Mouse (Mus musculus) thymus, adult 2 months (tissue): ENCODE measurements around the gene Dao. TPM values are rescaled to one million over a fixed set of nuclear protein-coding genes. Genes with fewer than 3 reads are reported as not detected.

Experiments
- DNase-seq: peaks from one replicate; pipeline ENCODE4 v3.0.0; 2021
- H3K27ac ChIP-seq: fragments of 200-500 bp; 2 replicates; pipeline ENCODE4 v1.5.1; 2012; ENCODE audit warnings: low read length, control low read depth; ENCODE audit not compliant: control insufficient read depth, insufficient read depth
- H3K27me3 ChIP-seq: fragments of 200-500 bp; 2 replicates; pipeline ENCODE4 v1.6.1; 2012; ENCODE audit warnings: mild to moderate bottlenecking, low read length, moderate library complexity, mixed read lengths; ENCODE audit not compliant: control insufficient read depth, insufficient read depth
- H3K36me3 ChIP-seq: fragments of 200-500 bp; 2 replicates; pipeline ENCODE4 v1.6.1; 2012; ENCODE audit warnings: mild to moderate bottlenecking, low read length, moderate library complexity; ENCODE audit not compliant: control insufficient read depth, insufficient read depth
- H3K4me1 ChIP-seq: fragments of 200-500 bp; replicated peaks from 2 replicates; pipeline ENCODE4 v1.6.1; 2012; ENCODE audit warnings: low read length; ENCODE audit not compliant: control insufficient read depth, insufficient read depth
- H3K4me3 ChIP-seq: fragments of 200-500 bp; 2 replicates; pipeline ENCODE4 v1.5.1; 2012; ENCODE audit warnings: mild to moderate bottlenecking, low read length, control low read depth, moderate library complexity; ENCODE audit not compliant: control insufficient read depth, insufficient read depth
- CTCF ChIP-seq: fragments of 200-500 bp; IDR thresholded peaks from 2 replicates; pipeline ENCODE4 v1.5.1; 2012; ENCODE audit warnings: mild to moderate bottlenecking, control low read depth, low read length, moderate library complexity, borderline replicate concordance; ENCODE audit not compliant: control insufficient read depth, poor library complexity, insufficient read depth; ENCODE audit errors: extremely low read depth
- POLR2A ChIP-seq: fragments of 200-500 bp; IDR thresholded peaks from 2 replicates; pipeline ENCODE4 v1.6.1; 2012; ENCODE audit warnings: mild to moderate bottlenecking, low read length, control low read depth, moderate library complexity; ENCODE audit not compliant: control insufficient read depth, poor library complexity, insufficient read depth; ENCODE audit errors: extremely low read depth
- WGBS: fragments of 180-500 bp; shearing (Covaris S2); methylation state at CpG from one replicate; pipeline ENCODE4 v1.1.7; 2018; 5-methylcytosine and 5-hydroxymethylcytosine counted together
- polyA plus RNA-seq: library from polyadenylated mRNA; depleted of rRNA; stranded (reverse); fragments of >200 nt; gene quantifications from 2 replicates; pipeline ENCODE4 v1.2.3, GENCODE M21; 2012; rRNA removed

Dao gene
- polyA plus RNA-seq, 1 experiment = 0.36 TPM

GRCm38 (mm10) chr5:114072262-114072661 lies 68.8 kb downstream of the Dao start:
- H3K36me3 ChIP-seq = no peaks in the 10 kb centered on the region
- no peak overlapping the region for H3K27ac ChIP-seq
- TF ChIP-seq POLR2A = no peak
- no peak for TF ChIP-seq CTCF
- DNase-seq = no peak
- H3K27me3 ChIP-seq = no peaks in the 10 kb centered on the region
- no peak overlapping the region for H3K4me3 ChIP-seq
- 66% methylated on average over 2 of the region's 2 CpGs for WGBS
- no peaks in the 10 kb centered on the region for H3K4me1 ChIP-seq

Other genes starting within 250 kb of the Dao start
- gene Sart3, start 231.2 kb upstream of the Dao start, polyA plus RNA-seq = 47.5 and 53.1 TPM in 2 replicates
- gene Iscu, start 231.0 kb upstream of the Dao start, polyA plus RNA-seq = 80.6 and 93.7 TPM in 2 replicates
- gene Tmem119, start 203.2 kb upstream of the Dao start, polyA plus RNA-seq = 8.8 and 11.7 TPM in 2 replicates
- gene Selplg, start 171.1 kb upstream of the Dao start, polyA plus RNA-seq = 755 and 783 TPM in 2 replicates
- gene Coro1c, start 94.9 kb upstream of the Dao start, polyA plus RNA-seq = 67.8 and 78.3 TPM in 2 replicates
- gene Ssh1, start 9.8 kb upstream of the Dao start, polyA plus RNA-seq = 10.7 and 11.6 TPM in 2 replicates
- 25.2 and 26.8 TPM in 2 replicates for gene Usp30, start 61.8 kb downstream of the Dao start, polyA plus RNA-seq
- gene Svop, start 87.9 kb downstream of the Dao start, polyA plus RNA-seq = 0.05 TPM in 1 of 2 replicates, not detected in the other
- 10.5 and 14.5 TPM in 2 replicates for gene Alkbh2, start 124.5 kb downstream of the Dao start, polyA plus RNA-seq
- gene Ung, start 126.7 kb downstream of the Dao start, polyA plus RNA-seq = 21.7 and 28.9 TPM in 2 replicates
- gene Acacb, start 142.8 kb downstream of the Dao start, polyA plus RNA-seq = 20.1 and 24.4 TPM in 2 replicates